Mouse (Mus musculus): ENCODE results near the gene Slc39a7.
A peak's percentile ranks its signal among the peaks of the same experiment; 100 is the strongest.

Gene Slc39a7

GRCm38 (mm10) chr17:34031465-34032173 lies at the start of gene Slc39a7, which contains the start of gene Rxrb:
Slc39a7 (minus strand) TSS chr17:34031682.
Rxrb (plus strand) TSS chr17:34031812.
- peak; percentile 99 to 100 for DNase-seq

GRCm38 (mm10) chr17:34079621-34080020 lies 48.1 kb upstream of the Slc39a7 start:
- peak in 1 of 2 experiments; percentile 41 for DNase-seq

GRCm38 (mm10) chr17:34079002-34079401 lies 47.5 kb upstream of the Slc39a7 start:
- DNase-seq = no peak

DNA sequence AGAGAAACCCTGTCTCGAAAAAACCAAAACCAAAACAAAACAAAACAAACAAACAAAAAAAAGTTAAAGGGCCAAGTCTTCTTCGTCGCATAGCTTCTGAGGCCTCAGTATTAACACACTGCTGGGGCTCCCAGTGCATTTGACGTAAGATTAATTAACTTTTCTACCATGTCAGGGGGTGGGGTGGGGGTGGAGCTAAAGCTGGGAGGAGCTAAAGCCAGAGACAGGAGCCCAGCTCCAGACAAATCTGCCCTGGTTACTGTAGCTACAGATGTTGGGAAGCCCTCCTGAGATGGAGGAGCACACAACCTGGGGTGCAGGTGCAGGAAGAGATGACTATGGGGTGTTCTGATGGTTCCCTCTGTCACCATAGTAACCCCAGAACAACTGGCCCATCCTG lies 46.7 kb upstream of the Slc39a7 start:
- DNase-seq = no peak

GRCm38 (mm10) chr17:34077549-34077948 lies 46.1 kb upstream of the Slc39a7 start:
- peak; percentile 41 to 81 for DNase-seq

DNA sequence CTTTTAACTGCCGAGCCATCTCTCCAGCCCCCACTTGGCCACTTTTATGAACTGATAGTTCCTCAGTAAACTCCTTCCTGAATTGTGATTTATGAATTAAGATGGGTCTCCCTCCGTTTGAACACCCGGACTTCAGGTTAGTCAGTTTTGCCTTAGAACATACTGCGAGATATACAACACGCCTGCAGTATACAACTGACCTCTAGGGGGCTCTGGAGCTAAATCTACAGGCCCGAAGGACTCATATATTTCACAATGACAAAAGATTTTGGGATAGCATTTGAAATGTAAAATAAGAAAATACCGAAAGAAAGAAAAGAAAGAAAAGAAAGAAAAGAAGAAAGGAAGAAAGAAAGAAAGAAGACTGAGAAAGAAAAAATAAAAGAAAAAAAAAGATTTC lies 43.8 kb upstream of the Slc39a7 start:
- peak in 1 of 2 experiments; percentile 80 for DNase-seq

DNA sequence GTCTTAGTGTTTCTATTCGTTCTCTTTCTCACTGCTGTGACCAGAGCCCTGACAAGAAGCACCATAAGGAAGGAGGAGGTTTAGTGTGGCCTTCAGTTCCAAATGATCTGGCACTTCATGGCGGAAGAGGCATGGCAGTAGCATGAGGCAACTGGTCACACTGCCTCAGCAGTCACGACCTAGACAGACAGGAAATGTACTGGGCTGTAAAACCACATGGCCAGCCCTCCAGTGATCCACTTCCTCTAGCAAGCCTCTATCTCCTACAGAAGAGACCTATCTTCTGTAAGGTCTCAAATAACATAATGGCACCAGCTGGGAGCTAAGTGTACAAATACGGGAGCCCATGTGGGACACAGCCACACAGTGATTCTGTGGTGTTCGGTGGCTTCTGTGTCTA lies 40.6 kb upstream of the Slc39a7 start:
- DNase-seq = peak in 1 of 2 experiments; percentile 20

DNA sequence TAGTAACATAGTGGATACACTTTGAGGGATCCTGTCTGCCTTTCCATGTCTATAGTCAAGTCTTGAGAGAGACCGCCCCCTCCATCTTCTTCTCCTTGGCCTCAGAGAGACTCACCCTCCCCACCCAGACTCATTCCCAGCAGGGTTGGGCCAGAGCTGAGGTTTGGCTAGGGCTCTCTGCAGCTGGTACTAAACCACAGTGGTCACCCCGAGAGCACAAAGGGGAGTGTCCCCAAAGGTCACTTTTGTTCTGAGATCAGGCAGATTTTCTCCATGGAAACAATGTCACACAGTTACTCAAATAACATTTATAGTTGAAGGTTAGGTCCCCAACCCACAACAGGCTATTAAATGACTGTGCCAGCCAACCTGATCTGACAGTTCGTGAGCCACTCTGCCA lies 37.4 kb upstream of the Slc39a7 start:
- no peak for DNase-seq

- DNase-seq = no peak
Measured at GRCm38 (mm10) chr17:34057224-34057623, 25.7 kb upstream of the Slc39a7 start.

DNA sequence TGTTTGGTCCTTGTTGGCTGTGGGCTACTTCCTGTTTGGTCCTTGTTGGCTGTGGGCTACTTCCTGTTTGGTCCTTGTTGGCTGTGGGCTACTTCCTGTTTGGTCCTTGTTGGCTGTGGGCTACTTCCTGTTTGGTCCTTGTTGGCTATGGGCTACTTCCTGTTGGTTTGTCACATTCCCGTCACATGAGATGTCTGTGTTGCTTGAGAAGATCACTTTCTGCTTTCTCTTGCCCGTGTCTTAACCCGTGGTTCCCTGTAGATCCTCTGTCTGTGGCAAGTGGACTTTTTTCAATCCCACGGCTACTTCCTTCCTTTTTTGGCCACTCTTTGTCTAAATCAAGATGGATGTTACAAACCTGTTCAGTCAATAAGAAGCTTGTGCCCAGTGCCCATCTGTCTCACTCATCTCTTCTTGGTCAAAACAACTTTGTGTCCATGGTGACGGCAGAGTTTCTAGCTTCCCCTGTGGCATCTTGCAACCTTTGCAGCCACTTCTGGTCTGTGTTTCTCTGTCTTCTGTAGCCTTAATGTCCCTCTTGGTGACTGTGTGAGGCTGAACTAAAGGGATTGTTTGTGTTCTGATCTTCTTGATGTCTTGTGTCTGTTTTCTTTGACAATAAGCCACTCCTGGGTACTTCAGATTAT lies 16.0 kb upstream of the Slc39a7 start:
- no peak for DNase-seq

- DNase-seq = no peak
Measured at GRCm38 (mm10) chr17:34045941-34046340, 14.5 kb upstream of the Slc39a7 start.

DNA sequence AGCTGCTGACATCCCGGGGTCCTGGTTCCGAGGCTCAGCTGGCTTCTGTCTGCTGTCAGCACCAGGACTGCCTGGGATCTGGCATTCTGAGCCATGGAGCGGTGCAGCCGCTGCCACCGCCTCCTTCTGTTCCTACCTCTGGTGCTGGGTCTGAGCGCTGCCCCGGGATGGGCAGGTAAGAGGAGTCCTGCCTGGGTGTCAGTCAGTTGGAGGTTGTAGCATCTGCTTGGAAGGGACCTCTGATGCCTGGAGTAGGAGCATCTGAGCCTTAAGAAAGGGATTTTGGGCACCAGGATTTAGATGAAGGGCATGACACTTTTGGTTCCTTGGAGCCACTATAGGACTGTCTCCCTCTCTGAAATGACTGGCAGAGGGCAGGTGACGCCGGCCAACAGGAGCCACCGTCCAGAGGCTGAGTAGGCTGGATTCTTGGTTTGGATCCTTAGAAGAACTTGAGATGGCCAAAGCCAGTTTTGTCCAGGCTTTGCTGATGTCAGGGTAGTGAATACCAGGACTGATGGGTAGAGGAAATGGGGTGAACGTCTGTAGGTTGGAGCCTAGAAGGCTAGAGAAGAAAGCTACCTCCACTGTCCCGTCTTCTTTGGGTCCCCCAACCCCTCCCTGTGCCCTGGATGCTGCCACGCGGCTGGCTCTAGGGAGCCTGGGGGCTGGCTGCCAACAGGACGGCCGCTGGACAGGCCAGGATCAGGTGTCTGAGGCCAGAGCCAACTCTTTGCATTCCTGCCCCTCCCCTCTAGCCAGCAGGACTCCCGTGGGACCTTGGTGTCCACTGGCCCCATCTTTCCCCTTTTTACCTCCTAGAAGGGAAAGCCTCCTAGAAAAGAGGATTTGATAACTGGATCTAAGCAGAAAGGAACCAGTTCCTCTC lies 8.3 kb upstream of the Slc39a7 start:
- peak in 1 of 2 experiments; percentile 44 for DNase-seq

DNA sequence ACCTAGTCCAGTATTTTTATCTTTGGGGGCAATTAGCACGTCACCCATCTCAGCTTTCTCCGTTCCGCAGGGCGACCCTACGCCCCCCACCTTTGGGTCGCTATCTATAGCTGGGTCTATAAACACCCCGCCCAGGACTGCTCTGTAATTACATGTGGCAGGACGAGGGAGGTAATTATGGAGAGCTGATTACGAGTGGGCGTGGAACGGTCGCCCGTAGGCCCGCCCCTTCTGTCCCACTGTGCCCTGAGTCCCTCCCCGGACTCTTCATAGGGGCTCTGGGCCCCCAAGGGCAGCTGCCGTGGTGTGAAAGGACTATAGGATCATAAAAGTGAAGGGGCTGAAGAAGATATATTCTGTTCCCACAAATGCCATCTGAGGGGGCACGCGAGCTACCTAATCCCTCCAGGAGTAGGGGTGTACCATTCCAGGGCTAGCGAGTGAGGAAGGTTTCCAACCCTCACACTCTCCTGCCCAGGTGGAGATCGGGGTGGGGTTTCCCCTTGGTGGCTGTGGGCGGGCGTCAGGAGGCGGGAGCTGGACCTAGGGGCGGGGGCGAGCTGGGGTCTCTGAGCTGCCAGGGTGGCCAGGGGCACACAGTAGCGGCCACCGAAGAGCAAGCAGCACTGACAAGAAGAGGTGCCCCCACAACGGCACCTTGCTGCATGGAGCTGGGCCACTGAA lies 7.5 kb upstream of the Slc39a7 start, which contains the start of gene Col11a2:
TSS of gene Col11a2 (plus strand) at position 560 of the 684 bp plus-strand sequence.
- peak in 1 of 2 experiments; percentile 36 for DNase-seq

DNA sequence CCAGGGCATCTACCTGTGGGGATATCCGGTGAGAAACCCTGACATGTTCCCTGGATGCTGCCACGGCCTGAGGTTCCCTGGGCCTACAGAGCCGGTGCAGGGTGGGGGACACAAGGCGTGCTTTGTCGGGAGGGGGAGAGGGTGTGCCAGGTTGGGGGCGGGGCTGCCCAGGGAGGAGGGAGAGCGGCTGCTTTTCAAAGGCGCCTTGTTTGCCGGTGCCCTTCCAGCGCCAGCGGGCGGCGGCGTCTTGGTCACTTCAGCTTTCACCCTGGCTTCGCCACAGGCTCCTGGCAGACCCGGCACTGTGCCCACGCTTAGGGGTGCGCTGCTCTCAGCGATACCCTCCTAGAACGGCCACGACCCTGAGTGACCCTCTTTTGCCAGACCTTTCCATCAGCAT lies 7.0 kb upstream of the Slc39a7 start:
- DNase-seq = peak in 1 of 2 experiments; percentile 47

- peak in 1 of 2 experiments; percentile 25 for DNase-seq
Measured at GRCm38 (mm10) chr17:34037241-34037640, 5.8 kb upstream of the Slc39a7 start.

GRCm38 (mm10) chr17:34036647-34037046 lies 5.2 kb upstream of the Slc39a7 start:
- DNase-seq = peak in 1 of 2 experiments; percentile 42

DNA sequence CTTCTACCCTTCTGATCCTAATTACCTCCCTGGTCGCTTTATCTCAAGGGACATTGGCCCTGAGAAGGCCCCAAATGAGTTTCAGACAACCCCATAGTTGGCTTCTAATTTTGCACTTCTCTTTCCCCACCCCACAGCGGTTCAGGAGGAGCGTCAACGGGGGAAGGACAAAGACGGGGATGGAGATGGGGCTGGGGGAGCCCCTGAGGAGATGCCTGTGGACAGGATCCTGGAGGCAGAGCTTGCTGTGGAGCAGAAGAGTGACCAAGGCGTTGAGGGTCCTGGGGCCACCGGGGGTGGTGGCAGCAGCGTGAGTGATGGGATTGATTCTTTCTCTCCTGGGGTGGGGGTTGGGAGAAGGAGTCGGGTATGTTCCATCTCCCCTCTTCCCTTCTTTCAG lies 4.0 kb upstream of the Slc39a7 start:
- peak in 1 of 2 experiments; percentile 18 for DNase-seq

DNA sequence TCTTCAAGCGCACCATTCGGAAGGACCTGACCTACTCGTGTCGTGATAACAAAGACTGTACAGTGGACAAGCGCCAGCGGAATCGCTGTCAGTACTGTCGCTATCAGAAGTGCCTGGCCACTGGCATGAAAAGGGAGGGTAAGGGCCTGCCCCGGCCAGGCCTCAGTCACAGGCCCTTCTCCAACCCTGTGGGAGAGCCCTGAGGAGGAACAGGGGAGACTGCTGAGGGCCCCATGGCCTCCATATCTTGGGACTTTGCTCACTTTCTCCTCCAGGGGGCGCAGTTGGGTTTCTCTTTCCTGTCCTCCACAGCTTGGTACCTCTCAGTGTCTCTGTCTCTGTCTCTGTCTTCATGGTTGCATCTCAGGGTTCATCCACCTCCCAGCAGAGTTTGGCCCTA lies 2.6 kb upstream of the Slc39a7 start:
- DNase-seq = peak; percentile 59 to 79

- peak in 1 of 2 experiments; percentile 36 for DNase-seq
Measured at GRCm38 (mm10) chr17:34033441-34033840, 2.0 kb upstream of the Slc39a7 start.

GRCm38 (mm10) chr17:34032806-34033205 lies 1.3 kb upstream of the Slc39a7 start:
- peak; percentile 44 to 45 for DNase-seq

GRCm38 (mm10) chr17:34032174-34032632 lies 721 bp upstream of the Slc39a7 start:
- peak; percentile 80 to 86 for DNase-seq

GRCm38 (mm10) chr17:34030861-34031326 lies 588 bp downstream of the Slc39a7 start:
- DNase-seq = no peak
